Mouse (Mus musculus) erythroid progenitor cell, adult 5-6 weeks (primary cell): ENCODE measurements around the gene Rtn3. TPM values are rescaled to one million over a fixed set of nuclear protein-coding genes. Genes with fewer than 3 reads are reported as not detected.
"Not testable (repeated sequence)": the region's sequence is repeated elsewhere in the genome, so short reads cannot be mapped to it uniquely, and the experiment has no call there.

ENCODE experiments used
- ATAC-seq: replicated peaks from 2 replicates; pipeline ENCODE4 v1.8.0; 2016; ENCODE audit warnings: moderate number of reproducible peaks, mild to moderate bottlenecking, moderate TSS enrichment, inconsistent platforms; ENCODE audit not compliant: poor library complexity, low FRiP score, severe bottlenecking
- total RNA-seq, 2 experiments: library from RNA; stranded (forward) in 1 of 2; stranded (reverse) in 1 of 2; fragments of 150-400 nt in 1 of 2; fragments of 186-747, 209-891 nt in 1 of 2; gene quantifications; 2 replicates each; pipeline versions ENCODE4 v1.2.3 to v1.2.4; 2015 to 2017; ENCODE audit warnings: low replicate concordance in 2 of 2

Gene Rtn3
- total RNA-seq (2015; ENCODE audit: low replicate concordance) (110 and 116 TPM in 2 replicates), total RNA-seq (2017; ENCODE audit: low replicate concordance) (55.3 and 60.5 TPM in 2 replicates)

DNA sequence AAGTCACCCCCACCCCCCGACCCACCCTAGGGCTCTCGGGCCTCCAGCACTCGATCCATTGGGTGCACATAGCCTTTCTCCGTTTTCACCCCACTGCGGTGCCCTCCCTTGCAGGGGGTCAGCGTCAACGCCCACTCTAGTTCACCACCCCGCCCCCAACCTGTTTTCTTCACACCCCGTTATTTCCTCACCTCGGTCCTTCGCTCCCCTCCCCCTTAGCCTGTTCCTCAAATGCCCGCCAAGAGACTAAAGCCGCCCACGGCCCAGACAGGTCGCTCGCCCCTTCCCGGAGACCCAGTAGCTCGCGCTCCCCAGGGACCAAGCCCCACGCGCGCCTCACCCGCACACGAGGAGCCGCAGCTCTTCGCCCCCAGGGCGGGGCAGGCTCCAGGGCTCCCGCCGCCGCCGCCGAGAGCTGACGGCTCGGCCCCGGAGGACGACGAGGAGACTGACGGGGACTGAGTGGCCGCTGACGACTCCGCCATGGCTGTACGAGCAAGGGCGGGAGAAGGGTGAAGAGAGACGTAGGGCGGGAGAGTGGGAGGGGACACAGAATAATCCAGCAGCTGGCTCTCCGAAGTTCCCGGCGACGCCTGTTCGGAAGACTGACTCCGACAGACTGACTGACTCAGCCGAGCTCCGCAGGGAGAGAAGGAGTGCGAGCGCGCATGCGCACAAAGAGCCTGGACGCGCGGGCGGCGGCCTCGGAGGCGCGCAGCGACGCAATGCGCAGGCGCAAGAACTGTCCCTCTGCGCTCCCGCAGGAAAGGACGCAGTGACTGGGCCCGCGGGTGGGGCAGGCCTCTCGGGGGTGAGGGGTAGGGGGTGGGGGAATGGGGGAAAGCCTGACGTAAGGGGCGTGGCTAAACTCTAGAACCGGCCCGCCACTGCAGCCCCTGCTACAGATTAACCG is at the start of gene Rtn3:
Gene Rtn3, minus strand, starts transcription at position 683 of the 913 bp plus-strand sequence.
- ATAC-seq: peak; percentile 91

DNA sequence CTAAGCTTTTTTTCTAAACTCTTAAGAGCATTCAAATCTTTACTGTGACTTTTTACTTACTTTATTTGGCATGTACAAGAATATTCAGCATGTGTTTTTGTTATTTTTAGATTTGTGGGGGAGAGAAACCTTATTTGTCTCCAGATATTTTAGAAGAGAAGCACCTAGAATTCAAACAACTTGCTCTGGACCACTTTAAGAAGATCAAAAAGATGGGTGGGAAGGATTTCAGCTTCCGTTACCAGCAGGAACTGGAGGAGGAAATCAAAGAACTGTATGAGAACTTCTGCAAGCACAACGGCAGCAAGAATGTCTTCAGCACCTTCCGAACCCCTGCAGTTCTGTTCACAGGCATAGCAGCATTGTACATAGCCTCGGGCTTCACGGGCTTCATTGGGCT is 48.8 kb upstream of the Rtn3 start:
- ATAC-seq: no peak

DNA sequence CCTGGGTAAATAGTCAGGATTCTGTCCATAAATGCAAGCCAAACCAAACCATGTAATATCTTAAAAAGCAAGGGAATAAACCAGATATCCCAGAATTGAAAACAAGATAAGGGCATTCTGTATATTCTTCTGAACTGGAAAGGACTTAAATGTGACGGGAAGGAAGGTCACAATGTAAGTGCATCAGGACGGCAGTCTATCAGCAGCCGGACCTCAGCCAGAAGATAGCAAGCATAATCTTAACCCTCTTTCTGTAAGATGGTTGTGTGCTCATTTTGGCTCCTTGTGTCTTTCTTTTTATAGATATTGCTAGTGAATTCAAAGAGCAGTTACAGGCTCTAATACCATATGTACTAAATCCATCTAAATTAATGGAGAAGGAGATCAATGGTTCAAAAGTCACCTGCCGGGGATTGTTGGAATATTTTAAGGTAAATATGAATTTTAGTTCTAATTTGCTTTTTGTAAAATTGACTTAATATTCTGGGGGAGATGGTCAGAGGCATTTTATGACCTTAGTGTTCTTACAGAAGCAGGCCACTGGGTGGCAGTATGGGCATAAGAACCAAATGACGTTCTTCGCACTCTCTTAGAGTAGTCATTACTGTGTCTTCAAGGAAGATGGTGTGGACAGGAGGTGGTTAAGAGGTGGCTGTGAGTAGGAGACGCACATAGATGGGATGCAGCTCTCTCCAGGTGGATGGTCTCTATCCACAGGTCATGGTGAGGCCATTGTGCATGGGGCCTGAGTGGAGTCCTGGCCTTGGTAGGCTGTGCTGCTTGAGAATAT is 45.8 kb upstream of the Rtn3 start:
- ATAC-seq: peak; percentile 79

DNA sequence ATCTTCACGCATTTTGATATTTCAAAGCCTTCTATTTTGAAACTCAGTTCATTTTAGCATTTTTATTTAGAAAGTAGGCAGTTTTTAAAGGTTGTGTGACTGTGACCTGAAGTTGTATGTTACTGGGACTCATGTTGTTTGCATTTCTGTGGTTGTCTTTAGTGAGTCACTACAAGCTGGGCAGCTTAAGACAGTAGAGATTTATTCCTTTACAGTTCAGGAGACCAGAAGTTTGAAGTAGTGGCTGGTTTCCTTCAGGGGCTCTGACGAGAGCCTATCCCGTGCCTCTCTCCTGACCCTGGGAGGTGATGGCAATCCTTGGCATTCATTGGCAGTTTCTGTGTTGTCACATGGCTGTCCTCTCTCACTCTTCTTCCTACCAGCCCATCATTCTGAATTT is 41.8 kb upstream of the Rtn3 start:
- no peak for ATAC-seq

DNA sequence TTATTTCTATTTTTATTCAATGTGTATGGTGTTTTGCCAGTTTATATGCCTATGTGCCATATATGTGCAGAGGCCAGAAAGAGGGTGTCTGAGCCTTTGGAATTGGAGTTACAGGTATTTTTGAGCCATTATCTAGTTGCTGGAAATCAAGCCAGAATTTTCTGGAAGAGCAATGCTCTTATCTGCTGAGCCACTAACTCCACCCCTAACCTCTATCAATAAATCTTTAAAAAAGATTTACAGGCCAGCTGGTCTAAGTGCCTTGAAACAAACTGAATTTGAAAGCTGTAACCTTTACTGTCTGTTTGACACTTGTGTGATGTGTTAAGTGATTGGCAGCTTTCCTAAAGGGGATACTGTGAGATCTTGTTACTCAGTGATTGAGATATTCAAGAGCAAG is 40.7 kb upstream of the Rtn3 start:
- no peak for ATAC-seq

DNA sequence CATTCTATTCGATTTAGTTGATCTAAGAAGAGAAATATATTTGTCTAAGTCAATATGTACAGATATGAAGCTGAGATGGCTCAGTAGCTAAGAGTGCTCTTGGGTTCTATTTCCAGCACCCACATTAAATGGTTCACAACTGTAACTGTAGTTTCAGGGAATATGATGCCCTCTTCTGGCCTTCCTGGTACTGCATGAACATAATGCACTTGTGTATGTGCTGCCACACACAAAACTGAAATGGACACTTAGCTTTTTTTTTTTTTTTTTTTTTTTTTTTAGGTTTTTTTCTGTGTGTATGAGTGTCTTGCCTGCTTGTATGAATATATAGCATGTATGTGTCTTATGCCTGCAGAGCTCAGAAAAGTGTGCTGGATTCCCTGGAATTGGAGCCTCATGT is 40.2 kb upstream of the Rtn3 start:
- no peak for ATAC-seq

DNA sequence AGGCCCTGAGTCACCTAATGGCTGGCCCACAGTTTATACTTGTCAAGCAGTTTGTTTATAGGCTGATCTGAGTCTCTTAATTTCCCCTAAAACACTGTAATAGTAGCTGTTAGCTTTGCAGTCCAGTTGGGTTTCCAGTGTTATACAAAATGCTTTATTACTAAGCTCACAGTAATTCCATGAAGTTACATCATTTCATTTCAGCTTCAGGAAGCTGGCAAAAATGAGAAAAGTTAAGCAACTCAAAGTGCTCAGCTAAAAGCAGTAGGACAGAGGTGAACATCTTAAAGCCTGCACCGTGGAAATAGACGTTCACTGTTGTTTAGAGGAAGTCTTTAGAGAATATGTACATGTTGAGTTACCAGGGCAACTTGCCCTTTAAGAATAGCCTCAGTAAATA is 39.8 kb upstream of the Rtn3 start:
- no peak for ATAC-seq

DNA sequence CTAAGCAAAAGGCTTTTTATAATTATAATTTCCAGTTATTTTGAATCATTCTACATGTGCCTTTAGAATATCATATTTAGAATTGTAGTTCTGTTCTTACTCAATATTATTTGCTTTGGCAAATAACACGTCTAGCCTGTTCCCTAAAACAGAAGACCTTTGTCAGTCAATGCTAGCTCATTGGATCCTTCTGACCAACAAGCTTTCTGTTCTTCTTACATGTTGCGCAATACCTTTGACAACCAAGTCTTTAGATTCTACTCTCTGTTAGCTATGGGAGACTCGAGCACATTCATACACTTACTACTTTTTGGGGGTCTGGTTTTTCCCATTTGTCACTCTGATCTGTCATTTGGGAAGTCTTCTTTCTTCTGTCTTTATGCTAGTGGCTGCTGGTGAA is 38.5 kb upstream of the Rtn3 start:
- no peak for ATAC-seq

DNA sequence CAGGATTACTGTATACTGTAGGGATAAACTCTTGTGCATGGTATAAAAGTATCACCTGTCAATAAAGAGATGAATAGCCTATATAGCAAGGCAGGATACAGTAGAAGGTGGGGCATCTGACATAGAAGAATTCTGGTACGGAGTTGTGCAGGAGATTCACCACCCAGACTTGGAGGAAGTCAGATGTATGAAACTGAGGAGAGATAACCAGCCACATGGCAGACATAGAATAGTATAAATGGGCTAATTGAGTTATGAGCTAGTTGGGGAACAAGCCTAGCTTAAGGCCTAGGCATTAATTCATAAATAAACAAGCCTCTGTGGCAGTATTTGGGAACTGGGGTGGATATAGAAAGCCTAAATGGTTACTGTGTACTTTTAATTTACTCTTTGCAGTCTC is 33.4 kb upstream of the Rtn3 start:
- ATAC-seq: no peak

DNA sequence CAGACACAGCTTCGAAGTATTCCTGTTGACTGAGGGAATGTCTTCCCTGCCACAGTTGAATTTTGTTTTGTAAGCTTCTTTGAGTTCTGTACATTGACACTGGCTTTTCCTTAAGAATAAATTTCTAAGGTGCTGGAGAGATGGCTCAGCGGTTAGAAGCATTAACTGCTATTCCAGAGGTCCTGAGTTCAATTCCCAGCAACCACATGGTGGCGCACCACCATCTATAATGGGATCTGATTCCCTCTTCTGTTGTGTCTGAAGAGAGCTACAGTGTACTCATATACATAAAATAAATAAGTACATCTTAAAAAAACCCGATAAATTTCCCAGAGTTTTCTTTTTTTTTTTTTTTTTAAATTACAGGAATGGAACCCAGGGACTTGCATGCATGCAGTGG is 24.9 kb upstream of the Rtn3 start:
- no peak for ATAC-seq

DNA sequence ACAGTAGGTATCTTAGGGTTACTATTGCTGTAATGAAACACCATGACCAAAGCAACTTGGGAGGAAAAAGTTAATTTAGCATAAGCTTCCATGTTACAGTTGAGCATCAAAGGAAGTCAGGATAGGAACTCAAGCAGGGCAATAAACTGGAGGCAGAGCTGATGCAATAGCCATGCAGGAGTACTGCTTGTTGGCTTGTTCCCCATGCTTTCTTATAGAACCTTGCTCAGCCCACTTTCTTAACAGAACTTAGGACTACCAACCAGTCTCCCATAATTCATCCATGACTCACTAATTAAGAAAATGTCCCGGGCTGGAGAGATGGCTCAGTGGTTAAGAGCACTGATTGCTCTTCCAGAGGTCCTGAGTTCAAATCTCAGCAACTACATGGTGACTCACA is 23.2 kb upstream of the Rtn3 start:
- no peak for ATAC-seq

DNA sequence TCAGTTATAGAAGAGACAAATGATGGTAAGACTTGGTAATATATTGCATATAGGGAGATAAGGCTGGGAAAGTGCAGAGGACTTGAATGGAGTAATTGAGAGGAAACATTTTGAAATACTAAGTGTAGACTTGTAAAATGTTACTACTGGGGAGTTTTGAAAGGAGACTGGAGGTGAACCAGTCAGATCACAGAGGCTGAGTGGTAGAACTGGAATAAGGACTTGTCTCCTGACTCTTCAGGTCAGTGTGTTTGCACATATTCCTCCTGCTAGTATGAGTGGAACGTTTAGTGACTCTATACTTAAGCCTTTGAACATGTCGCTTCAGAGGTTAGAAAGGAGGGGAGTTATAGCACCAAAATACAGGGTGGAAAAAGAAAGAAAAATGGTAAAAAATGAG is 19.4 kb upstream of the Rtn3 start:
- ATAC-seq: no peak

DNA sequence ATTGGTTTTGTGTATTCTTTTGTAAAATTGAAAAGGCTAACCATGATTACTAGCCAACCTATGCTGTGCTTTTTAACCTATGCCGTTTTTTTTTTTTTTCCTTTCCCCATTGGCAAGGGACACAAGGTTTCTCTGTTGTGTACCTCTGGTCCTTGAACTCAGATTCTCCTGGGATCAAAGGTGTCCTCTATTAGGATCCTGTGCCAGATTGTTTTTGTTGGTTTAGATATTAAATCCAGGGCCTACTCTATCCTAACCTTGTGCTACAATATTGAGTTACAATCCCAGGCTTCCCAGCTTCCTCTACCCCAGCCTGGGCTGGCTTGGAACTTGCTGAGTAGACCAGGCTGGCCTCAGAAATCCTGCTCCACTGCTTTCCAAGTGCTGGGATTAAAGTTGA is 17.6 kb upstream of the Rtn3 start:
- ATAC-seq: no peak

DNA sequence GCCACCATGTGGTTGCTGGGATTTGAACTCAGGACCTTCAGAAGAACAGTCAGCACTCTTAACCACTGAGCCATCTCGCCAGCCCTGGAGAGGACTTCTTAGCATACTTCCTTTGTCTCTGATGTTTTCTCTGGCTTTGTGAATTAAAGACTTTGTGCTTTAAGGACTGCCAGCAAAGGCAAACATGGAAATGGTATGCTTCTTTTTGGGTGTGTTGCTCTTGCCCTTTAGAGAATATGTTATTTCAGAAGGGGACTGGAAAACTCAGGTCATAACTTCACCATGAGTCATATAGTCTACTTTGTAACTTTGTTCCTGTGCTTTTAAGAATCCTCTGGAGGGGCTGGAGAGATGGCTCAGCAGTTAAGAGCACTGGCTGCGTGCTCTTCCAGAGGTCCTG is 15.7 kb upstream of the Rtn3 start:
- no peak for ATAC-seq

DNA sequence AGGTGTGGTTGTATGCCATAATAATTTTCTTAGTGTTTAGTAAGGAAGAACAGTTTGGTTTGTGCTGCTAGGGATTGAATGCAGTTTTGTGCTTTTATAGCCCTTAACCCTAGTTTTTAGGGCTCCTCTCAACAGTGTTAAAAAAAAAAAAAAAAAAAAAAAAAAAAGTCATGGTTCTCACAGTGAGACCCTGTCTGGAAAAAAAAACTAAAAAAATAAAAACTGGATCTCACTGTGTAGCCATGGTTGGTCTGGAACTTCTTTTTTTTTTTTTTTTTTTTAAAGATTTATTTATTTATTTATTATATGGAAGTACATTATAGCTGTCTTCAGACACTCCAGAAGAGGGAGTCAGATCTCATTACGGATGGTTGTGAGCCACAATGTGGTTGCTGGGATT is 13.0 kb upstream of the Rtn3 start:
- not testable (repeated sequence) for ATAC-seq

DNA sequence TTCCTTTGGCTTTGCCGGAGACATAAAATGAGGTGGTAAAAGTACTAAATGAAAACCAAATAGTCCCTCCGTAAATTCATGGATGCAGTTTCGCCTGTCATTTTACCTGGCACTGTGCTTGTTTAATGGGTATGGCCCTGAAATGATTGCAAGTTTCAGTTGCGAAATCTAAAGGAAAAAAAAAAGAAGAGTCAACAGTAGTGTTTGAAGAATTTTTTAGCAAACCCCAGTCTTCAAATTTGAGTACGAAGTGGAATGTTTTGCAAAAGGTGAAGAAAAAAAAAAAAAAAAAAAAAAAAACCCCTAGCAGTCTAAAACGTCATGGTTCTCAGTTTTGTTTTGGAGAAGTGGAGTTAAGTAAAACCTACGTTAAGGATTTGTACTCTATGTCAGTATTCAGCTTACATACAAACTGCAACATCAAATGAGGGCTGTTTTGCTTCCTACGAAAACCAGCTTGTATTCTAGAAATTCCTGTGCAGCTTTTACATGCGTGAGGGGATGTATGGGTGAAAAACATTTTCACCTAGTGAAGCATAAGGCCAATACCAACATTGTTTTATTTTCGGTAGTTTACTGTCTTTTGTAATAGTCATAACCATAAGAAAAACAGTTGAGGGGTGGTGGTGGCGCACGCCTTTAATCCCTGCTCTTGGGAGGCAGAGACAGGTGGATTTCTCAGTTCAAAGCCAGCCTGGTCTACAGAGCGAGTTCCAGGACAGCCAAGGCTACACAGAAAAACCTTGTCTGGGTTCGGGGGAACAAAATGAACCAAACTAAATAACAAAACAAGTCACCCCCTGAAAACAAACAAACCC is 12.3 kb upstream of the Rtn3 start:
- ATAC-seq: 0 out of 2 replicates have a peak, but pooled peaks have one; percentile 37

DNA sequence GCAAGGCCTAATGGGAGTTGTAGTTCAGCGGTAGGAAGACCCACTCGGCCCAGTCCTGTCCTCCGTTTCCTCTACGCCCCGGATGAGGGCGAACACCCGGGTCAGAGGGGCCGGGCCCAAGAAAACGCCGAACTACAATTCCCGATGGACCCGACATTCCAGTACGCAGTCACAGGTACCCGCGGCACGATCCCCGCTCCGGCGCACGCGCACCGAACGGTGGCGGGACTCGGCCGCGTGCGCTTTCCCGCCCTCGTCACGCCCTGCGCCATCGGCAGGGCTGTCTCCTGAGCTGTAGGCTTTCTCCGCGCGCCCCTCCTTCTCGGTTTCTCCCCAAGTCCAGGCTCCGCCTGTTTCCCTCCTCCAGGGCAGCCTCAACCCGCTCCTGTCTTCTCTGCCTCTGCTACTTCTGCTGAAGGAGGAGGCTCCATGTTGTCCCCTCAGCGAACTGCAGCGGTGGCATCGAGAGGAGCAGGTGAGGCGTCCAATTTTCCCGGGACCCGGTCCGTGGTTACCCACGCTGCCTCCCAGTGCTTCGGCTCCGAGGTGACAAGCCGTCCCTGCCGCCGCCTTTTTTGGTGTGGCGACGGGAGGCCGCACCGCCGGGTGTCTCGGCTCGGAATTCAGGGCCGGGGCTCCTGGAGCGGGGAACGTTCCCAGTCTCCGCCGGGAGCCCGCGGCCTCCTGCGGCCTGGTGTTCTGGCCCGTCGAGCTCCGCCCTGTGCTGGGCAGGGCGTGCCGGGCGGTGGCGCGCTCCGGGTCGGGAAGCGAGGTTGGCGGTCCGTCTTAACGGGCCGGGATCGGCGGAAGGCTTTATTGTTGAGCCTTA is 11.3 kb upstream of the Rtn3 start:
- peak; percentile 97 for ATAC-seq

DNA sequence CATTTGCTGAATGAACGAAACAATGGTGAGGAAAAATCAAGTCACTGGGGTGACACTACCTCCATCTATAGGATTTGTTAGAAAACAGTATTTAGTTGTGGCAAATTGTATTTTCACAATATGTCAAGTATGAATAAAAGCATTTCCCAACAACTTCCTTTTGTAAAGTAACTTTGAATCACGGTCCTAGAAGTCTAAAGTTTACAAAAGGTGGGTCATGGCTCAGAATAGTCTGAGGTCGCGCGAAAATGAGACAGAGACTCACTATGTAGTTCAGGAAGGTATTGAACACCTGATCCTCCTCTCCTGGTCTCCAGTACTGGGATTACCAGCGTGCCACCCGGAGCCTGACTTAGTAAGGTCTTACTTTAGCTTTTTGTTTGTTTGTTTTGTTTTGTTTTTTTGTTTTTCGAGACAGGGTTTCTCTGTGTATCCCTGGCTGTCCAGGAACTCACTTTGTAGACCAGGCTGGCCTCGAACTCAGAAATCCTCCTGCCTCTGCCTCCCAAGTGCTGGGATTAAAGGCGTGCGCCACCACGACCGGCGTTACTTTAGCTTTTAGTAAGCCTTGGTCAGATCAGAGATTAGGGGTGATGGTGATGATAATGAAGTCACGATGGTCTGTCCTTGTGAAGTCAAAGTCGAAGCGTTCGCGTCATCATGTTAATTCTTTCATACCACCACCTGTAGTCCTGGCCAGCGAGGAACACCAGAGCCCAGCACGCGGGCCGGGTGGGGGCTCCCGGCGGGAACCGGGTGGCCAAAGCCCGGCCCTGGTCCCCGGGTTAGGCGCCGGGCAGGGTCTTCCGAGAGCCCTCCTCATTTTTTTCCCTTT is 10.5 kb upstream of the Rtn3 start, which contains the start of gene Atl3:
Gene Atl3, plus strand, starts transcription at position 689 of the 835 bp plus-strand sequence.
- no peak for ATAC-seq
